Mouse (Mus musculus): ENCODE measurements at regions not wholly inside any gene's neighbourhood (a gene's known extent, or its start where the extent isn't known, plus 50 kb on each side); places are given as distances from the start of the nearest gene placed in this dataset.
A peak's percentile ranks its signal among the peaks of the same experiment; 100 is the strongest.

- H3K36me3 ChIP-seq = no peaks in the 10 kb centered on the region
- ATAC-seq (replicated peaks; ENCODE audit: low FRiP score) = no peak
- H3K4me1 ChIP-seq = no peaks in the 10 kb centered on the region
- 81% methylated on average over 3 of the region's 3 CpGs for WGBS
- no peaks in the 10 kb centered on the region for H3K27me3 ChIP-seq
- H3K27ac ChIP-seq = no peak overlapping the region
- no peak overlapping the region for H3K9ac ChIP-seq
- no peak overlapping the region for H3K4me3 ChIP-seq (replicated peaks)
- H3K4me2 ChIP-seq = no peak overlapping the region
- H3K9me3 ChIP-seq (replicated peaks) = no peaks in the 10 kb centered on the region
Measured at GRCm38 (mm10) chr4:95500265-95500664, 57.0 kb upstream of the Fggy start.

- WGBS = 60% methylated on average over 2 of the region's 2 CpGs
- H3K36me3 ChIP-seq = no peaks in the 10 kb centered on the region
Measured at GRCm38 (mm10) chr4:95501164-95501563, 56.1 kb upstream of the Fggy start.

GRCm38 (mm10) chr4:95507141-95507945 lies 50.0 kb upstream of the Fggy start:
- H3K9me3 ChIP-seq (replicated peaks) = no peaks in the 10 kb centered on the region
- H3K27ac ChIP-seq = peak overlapping the region; percentile 48
- no peaks in the 10 kb centered on the region for H3K36me3 ChIP-seq
- H3K9ac ChIP-seq = no peak overlapping the region
- no peak overlapping the region for H3K4me2 ChIP-seq
- peak; percentile 86 for ATAC-seq (replicated peaks; ENCODE audit: low FRiP score)
- no peak overlapping the region for H3K4me3 ChIP-seq (replicated peaks)
- H3K27me3 ChIP-seq = no peaks in the 10 kb centered on the region
- peaks cover 6% of the 10 kb centered on the region for H3K4me1 ChIP-seq
- WGBS = 32% methylated on average over 7 of the region's 7 CpGs

More at GRCm38 (mm10) chr4:95501164-95501563, 56.1 kb upstream of the Fggy start:
- no peak overlapping the region for H3K9ac ChIP-seq
- H3K4me1 ChIP-seq = no peaks in the 10 kb centered on the region
- no peak for ATAC-seq (replicated peaks; ENCODE audit: low FRiP score)
- H3K9me3 ChIP-seq (replicated peaks) = no peaks in the 10 kb centered on the region
- no peak overlapping the region for H3K4me2 ChIP-seq
- no peaks in the 10 kb centered on the region for H3K27me3 ChIP-seq
- H3K4me3 ChIP-seq (replicated peaks) = no peak overlapping the region
- H3K27ac ChIP-seq = no peak overlapping the region
